Mouse (Mus musculus): ENCODE results near the gene 1700016K19Rik. TPM values are rescaled to one million over a fixed set of nuclear protein-coding genes. Genes with fewer than 3 reads are reported as not detected.
A peak's percentile ranks its signal among the peaks of the same experiment; 100 is the strongest.

Gene 1700016K19Rik
- polyA plus RNA-seq, 1 experiment from 2014 or later = 3.0 TPM

GRCm38 (mm10) chr11:75966401-75967372 is 33.0 kb upstream of the 1700016K19Rik start:
- no peaks in the 10 kb centered on the region for H3K36me3 ChIP-seq
- WGBS = under 1% methylated on average over 89 of the region's 90 CpGs
- peak overlapping the region; percentile 95 for H3K4me2 ChIP-seq

GRCm38 (mm10) chr11:75968761-75969160 is 31.0 kb upstream of the 1700016K19Rik start:
- H3K36me3 ChIP-seq = no peaks in the 10 kb centered on the region
- 91% methylated on average over 6 of the region's 6 CpGs for WGBS
- no peak overlapping the region for H3K4me3 ChIP-seq (replicated peaks)
- H3K27me3 ChIP-seq (replicated peaks) = peaks cover 17% of the 10 kb centered on the region; the same call in 1 of the 2 replicates
- H3K4me1 ChIP-seq = peaks cover 22% of the 10 kb centered on the region
- no peak overlapping the region for H3K27ac ChIP-seq
- no peak for ATAC-seq (ENCODE audit: insufficient read depth, low FRiP score, low read depth)
- H3K4me2 ChIP-seq = no peak overlapping the region
- no peaks in the 10 kb centered on the region for H3K9me3 ChIP-seq
- no peak overlapping the region for H3K9ac ChIP-seq

More at GRCm38 (mm10) chr11:75966401-75967372, 33.0 kb upstream of the 1700016K19Rik start:
- Histone ChIP-seq H3K4me1 (peaks cover 25% of the 10 kb centered on the region), H3K4me3 (replicated peaks) (peak overlapping the region; percentile 70), H3K9ac (peak overlapping the region; percentile 61; the same call in 1 of the 2 replicates), H3K27ac (peak overlapping the region; percentile 89), H3K27me3 (replicated peaks) (peaks cover 17% of the 10 kb centered on the region; the same call in 1 of the 2 replicates), H3K9me3 (no peaks in the 10 kb centered on the region)
- peak; percentile 80 for ATAC-seq (ENCODE audit: insufficient read depth, low FRiP score, low read depth)

GRCm38 (mm10) chr11:75970629-75971028 is 29.1 kb upstream of the 1700016K19Rik start:
- no peak for ATAC-seq (ENCODE audit: insufficient read depth, low FRiP score, low read depth)
- H3K4me3 ChIP-seq (replicated peaks) = no peak overlapping the region

DNA sequence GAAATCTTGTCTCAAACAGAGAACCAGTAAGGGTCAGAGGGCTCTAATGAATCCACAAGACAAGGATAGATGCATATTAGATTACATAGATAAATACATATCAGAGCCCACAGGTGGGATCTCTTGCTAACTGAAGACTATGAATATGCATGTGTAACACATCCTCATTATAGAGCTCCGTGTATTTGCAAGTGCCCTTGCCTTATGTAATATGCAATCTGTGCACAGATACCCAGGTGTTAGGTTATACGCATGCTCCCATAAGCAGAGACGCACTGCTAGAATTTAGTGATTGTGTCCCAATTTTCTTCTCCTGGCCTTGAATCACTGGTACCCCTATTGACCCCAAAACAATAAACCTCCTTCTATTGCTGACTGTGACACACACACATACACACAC is 27.5 kb upstream of the 1700016K19Rik start:
- no peak overlapping the region for H3K27ac ChIP-seq
- H3K9ac ChIP-seq = no peak overlapping the region
- no peak for ATAC-seq (ENCODE audit: insufficient read depth, low FRiP score, low read depth)
- H3K9me3 ChIP-seq = no peaks in the 10 kb centered on the region
- no peak overlapping the region for H3K4me3 ChIP-seq (replicated peaks)
- no peak overlapping the region for H3K4me2 ChIP-seq
- H3K4me1 ChIP-seq = 0 out of 2 replicates have a peak, but pooled peaks cover 2% of the 10 kb centered on the region
- H3K27me3 ChIP-seq (replicated peaks) = peaks cover 7% of the 10 kb centered on the region; the same call in 1 of the 2 replicates
- no peaks in the 10 kb centered on the region for H3K36me3 ChIP-seq
- WGBS = 83% methylated on average over 3 of the region's 3 CpGs

More at GRCm38 (mm10) chr11:75970629-75971028, 29.1 kb upstream of the 1700016K19Rik start:
- Histone ChIP-seq H3K9ac (no peak overlapping the region), H3K4me1 (peaks cover 12% of the 10 kb centered on the region), H3K27ac (no peak overlapping the region), H3K9me3 (no peaks in the 10 kb centered on the region), H3K36me3 (no peaks in the 10 kb centered on the region), H3K27me3 (replicated peaks) (peaks cover 13% of the 10 kb centered on the region; the same call in 1 of the 2 replicates), H3K4me2 (no peak overlapping the region)
- 23% methylated on average over 3 of the region's 3 CpGs for WGBS

GRCm38 (mm10) chr11:75972916-75973567 is 26.7 kb upstream of the 1700016K19Rik start:
- WGBS = 16% methylated on average over 7 of the region's 7 CpGs
- Histone ChIP-seq H3K27ac (no peak overlapping the region), H3K4me2 (no peak overlapping the region), H3K4me1 (no peaks in the 10 kb centered on the region), H3K36me3 (no peaks in the 10 kb centered on the region), H3K4me3 (replicated peaks) (no peak overlapping the region), H3K9ac (no peak overlapping the region), H3K27me3 (replicated peaks) (peaks cover 4% of the 10 kb centered on the region; the same call in 1 of the 2 replicates), H3K9me3 (no peaks in the 10 kb centered on the region)
- ATAC-seq (ENCODE audit: insufficient read depth, low FRiP score, low read depth) = no peak

DNA sequence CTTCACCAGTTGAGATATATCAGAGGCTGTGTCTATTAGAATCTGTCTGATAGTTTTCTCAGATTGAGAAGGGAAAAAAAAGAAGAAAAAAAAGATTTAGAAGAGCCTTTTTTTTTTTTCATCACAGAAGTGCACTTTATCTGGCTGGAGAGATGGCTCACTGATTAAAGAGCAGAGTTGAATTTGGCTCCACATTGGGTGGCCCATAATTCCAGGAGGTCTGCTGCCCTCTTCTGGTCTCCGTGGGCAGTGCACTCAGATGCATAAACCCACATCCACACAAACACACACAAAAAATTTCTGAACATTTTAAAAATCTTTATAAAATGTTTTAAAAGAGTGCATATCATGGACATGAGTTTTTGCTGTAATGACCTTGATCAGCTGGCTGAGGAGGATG is 25.7 kb upstream of the 1700016K19Rik start:
- H3K27ac ChIP-seq = no peak overlapping the region
- 81% methylated on average over 1 of the region's 1 CpGs for WGBS

DNA sequence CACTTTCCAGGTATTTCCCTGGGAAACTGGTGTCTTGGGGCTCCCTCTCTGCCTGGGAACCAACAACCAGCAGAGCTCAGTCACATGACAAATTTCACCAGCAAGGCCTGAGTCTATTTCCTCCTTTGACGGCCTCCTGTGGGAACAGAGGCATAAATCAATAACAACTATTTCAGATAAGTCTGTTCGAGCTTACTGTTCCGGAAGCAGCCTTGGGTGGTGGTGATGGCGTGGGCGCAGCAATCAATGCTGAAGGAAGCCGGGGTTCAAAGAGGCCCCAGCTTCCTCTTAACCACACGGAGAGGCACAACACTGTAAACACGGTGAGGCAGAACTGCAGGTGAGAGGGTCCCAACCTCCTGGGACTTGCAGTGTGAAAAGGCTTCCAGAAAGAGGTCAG is 23.0 kb upstream of the 1700016K19Rik start:
- Histone ChIP-seq H3K4me1 (no peaks in the 10 kb centered on the region), H3K27me3 (replicated peaks) (no peaks in the 10 kb centered on the region), H3K27ac (no peak overlapping the region), H3K36me3 (no peaks in the 10 kb centered on the region), H3K4me2 (no peak overlapping the region), H3K4me3 (replicated peaks) (no peak overlapping the region), H3K9ac (no peak overlapping the region), H3K9me3 (no peaks in the 10 kb centered on the region)
- 36% methylated on average over 8 of the region's 8 CpGs for WGBS
- ATAC-seq (ENCODE audit: insufficient read depth, low FRiP score, low read depth) = peak; percentile 72; the same call in 1 of the 2 replicates

More for the DNA sequence above, 25.7 kb upstream of the 1700016K19Rik start:
- Histone ChIP-seq H3K4me1 (no peaks in the 10 kb centered on the region), H3K9ac (no peak overlapping the region), H3K36me3 (no peaks in the 10 kb centered on the region), H3K9me3 (no peaks in the 10 kb centered on the region), H3K27me3 (replicated peaks) (no peaks in the 10 kb centered on the region), H3K4me2 (no peak overlapping the region), H3K4me3 (replicated peaks) (no peak overlapping the region)
- ATAC-seq (ENCODE audit: insufficient read depth, low FRiP score, low read depth) = no peak

DNA sequence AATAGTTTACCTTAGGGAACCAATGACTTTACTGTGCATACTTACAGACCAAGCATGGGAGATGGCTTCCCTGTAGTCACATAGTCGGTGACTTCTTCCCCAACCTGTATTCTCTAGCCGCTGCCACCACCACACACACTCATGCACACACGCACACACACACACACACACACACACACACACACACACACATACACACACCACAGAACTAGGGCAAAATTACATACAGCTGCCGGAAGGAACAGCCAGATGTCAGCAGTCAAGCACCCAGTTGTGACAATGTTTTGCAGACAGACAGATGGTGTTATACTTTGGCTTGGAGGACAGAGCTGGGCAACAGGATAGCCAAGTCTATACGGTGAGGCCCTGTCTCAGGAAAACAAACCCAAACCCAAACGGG is 21.7 kb upstream of the 1700016K19Rik start:
- Histone ChIP-seq H3K9me3 (no peaks in the 10 kb centered on the region), H3K4me3 (replicated peaks) (no peak overlapping the region), H3K4me1 (no peaks in the 10 kb centered on the region), H3K9ac (no peak overlapping the region), H3K27me3 (replicated peaks) (no peaks in the 10 kb centered on the region), H3K4me2 (no peak overlapping the region), H3K27ac (no peak overlapping the region), H3K36me3 (no peaks in the 10 kb centered on the region)
- no peak for ATAC-seq (ENCODE audit: insufficient read depth, low FRiP score, low read depth)
- WGBS = 67% methylated on average over 6 of the region's 6 CpGs

- Histone ChIP-seq H3K27me3 (replicated peaks) (no peaks in the 10 kb centered on the region), H3K4me1 (no peaks in the 10 kb centered on the region), H3K4me3 (replicated peaks) (no peak overlapping the region), H3K9ac (no peak overlapping the region), H3K9me3 (no peaks in the 10 kb centered on the region), H3K4me2 (no peak overlapping the region), H3K27ac (no peak overlapping the region), H3K36me3 (no peaks in the 10 kb centered on the region)
- WGBS = 41% methylated on average over 2 of the region's 2 CpGs
- ATAC-seq (ENCODE audit: insufficient read depth, low FRiP score, low read depth) = no peak
These were observed 19.3 kb upstream of the 1700016K19Rik start for GRCm38 (mm10) chr11:75980413-75980812.

DNA sequence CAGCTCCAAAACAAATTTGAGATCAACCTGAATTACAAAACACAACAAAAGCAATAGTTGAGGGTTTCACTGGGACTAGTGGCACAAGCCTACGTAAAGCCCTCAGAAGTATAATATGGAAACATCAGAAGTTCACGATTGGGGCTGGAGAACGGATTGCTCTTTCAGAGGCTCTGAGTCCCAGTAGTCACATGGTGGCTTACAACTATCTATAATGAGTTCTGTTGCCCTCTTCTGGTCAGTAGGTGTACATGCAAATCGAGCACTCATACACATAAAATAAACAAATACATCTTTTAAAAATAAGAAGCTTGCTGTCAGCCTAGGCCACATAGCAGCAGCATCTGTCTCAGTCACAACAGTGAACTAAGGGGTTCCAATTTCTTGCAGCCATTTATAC is 16.5 kb upstream of the 1700016K19Rik start:
- H3K4me1 ChIP-seq = no peaks in the 10 kb centered on the region
- H3K9ac ChIP-seq = no peak overlapping the region
- no peak overlapping the region for H3K27ac ChIP-seq
- no peak for ATAC-seq (ENCODE audit: insufficient read depth, low FRiP score, low read depth)
- H3K4me2 ChIP-seq = no peak overlapping the region
- H3K27me3 ChIP-seq (replicated peaks) = no peaks in the 10 kb centered on the region
- WGBS = 74% methylated on average over 4 of the region's 4 CpGs
- H3K36me3 ChIP-seq = no peaks in the 10 kb centered on the region
- H3K4me3 ChIP-seq (replicated peaks) = no peak overlapping the region
- no peaks in the 10 kb centered on the region for H3K9me3 ChIP-seq

- Histone ChIP-seq H3K9ac (no peak overlapping the region), H3K4me1 (no peaks in the 10 kb centered on the region), H3K4me2 (no peak overlapping the region), H3K27me3 (replicated peaks) (no peaks in the 10 kb centered on the region), H3K4me3 (replicated peaks) (no peak overlapping the region), H3K36me3 (no peaks in the 10 kb centered on the region), H3K27ac (no peak overlapping the region), H3K9me3 (no peaks in the 10 kb centered on the region)
- WGBS = 63% methylated on average over 1 of the region's 1 CpGs
- ATAC-seq (ENCODE audit: insufficient read depth, low FRiP score, low read depth) = no peak
These were observed 15.1 kb upstream of the 1700016K19Rik start for GRCm38 (mm10) chr11:75984581-75984980.

DNA sequence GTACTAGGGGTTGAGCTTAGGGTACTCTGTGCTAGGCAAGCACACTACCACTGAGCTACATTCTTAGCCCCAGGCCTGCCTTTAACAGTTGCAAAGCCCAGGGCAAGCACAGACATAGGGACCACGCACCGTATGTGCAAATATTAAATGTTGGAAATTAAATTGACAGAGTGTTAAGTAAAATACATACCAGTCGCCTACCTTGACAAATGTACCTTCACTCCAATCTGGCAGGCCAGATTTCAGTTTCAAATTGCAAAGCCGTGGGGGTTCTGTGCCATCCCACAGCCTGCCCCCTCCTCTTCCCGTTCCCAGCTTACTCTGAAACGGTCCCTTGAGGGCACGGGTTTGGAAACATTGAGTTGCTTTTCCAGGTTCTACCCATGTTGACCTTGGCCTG is 13.8 kb upstream of the 1700016K19Rik start:
- H3K27ac ChIP-seq = no peak overlapping the region
- no peak overlapping the region for H3K4me2 ChIP-seq
- no peak for ATAC-seq (ENCODE audit: insufficient read depth, low FRiP score, low read depth)
- H3K4me1 ChIP-seq = no peaks in the 10 kb centered on the region
- H3K9ac ChIP-seq = no peak overlapping the region
- no peak overlapping the region for H3K4me3 ChIP-seq (replicated peaks)
- 60% methylated on average over 7 of the region's 7 CpGs for whole genome bisulfite sequencing
- H3K36me3 ChIP-seq = no peaks in the 10 kb centered on the region
- H3K9me3 ChIP-seq = no peaks in the 10 kb centered on the region
- no peaks in the 10 kb centered on the region for H3K27me3 ChIP-seq (replicated peaks)
